Mouse (Mus musculus) testis, adult 2 months (tissue): ENCODE measurements around the gene Dtnbp1.

ENCODE experiments used
- CTCF ChIP-seq: fragments of 200-500 bp; IDR thresholded peaks from 2 replicates; pipeline ENCODE4 v1.5.1; 2012; ENCODE audit warnings: low read depth, mild to moderate bottlenecking, inconsistent platforms, low read length, moderate library complexity; ENCODE audit not compliant: control insufficient read depth, insufficient read depth, insufficient replicate concordance
- POLR2A ChIP-seq: fragments of 200-500 bp; IDR thresholded peaks from 2 replicates; pipeline ENCODE4 v1.6.1; 2012; ENCODE audit warnings: low read depth, mild to moderate bottlenecking, inconsistent platforms, low read length, moderate library complexity; ENCODE audit not compliant: control insufficient read depth

- TF ChIP-seq CTCF, result no peak
- no peak for TF ChIP-seq POLR2A
Measured at GRCm38 (mm10) chr13:44939326-44940035, 62.5 kb downstream of the Dtnbp1 start.
